Mouse (Mus musculus): ENCODE measurements around the gene Cpeb3. TPM values are rescaled to one million over a fixed set of nuclear protein-coding genes. Genes with fewer than 3 reads are reported as not detected.

The Cpeb3 gene
- total RNA-seq, 2 experiments from 2014 or later, result 87.0 to 97.8 TPM

GRCm38 (mm10) chr19:37048507-37048906 is 159.9 kb downstream of the Cpeb3 start:
- DNase-seq (ENCODE audit: low spot score in 2 of 2), result no peak

GRCm38 (mm10) chr19:37044431-37044830 is 164.0 kb downstream of the Cpeb3 start:
- no peak for DNase-seq (ENCODE audit: low spot score in 2 of 2)

GRCm38 (mm10) chr19:37040906-37041305 is 167.5 kb downstream of the Cpeb3 start:
- DNase-seq (ENCODE audit: low spot score in 2 of 2), result no peak

- DNase-seq (ENCODE audit: low spot score in 2 of 2), result no peak
These were observed 176.0 kb downstream of the Cpeb3 start for GRCm38 (mm10) chr19:37032364-37032763.

- DNase-seq (ENCODE audit: low spot score in 2 of 2), result no peak
These were observed 177.0 kb downstream of the Cpeb3 start for GRCm38 (mm10) chr19:37031446-37031845.

- no peak for DNase-seq (ENCODE audit: low spot score in 2 of 2)
These were observed 178.6 kb downstream of the Cpeb3 start for GRCm38 (mm10) chr19:37029771-37030170.

- DNase-seq (ENCODE audit: low spot score in 2 of 2), result no peak
These were observed 182.0 kb downstream of the Cpeb3 start for GRCm38 (mm10) chr19:37026408-37026807.

GRCm38 (mm10) chr19:37025839-37026319 is 182.5 kb downstream of the Cpeb3 start:
- DNase-seq (ENCODE audit: low spot score in 2 of 2), result peak in 1 of 2 experiments; percentile 42

GRCm38 (mm10) chr19:37022146-37022545 is 186.3 kb downstream of the Cpeb3 start:
- DNase-seq (ENCODE audit: low spot score in 2 of 2), result no peak

- DNase-seq (ENCODE audit: low spot score in 2 of 2), result no peak
These were observed 187.4 kb downstream of the Cpeb3 start for GRCm38 (mm10) chr19:37020951-37021350.

- no peak for DNase-seq (ENCODE audit: low spot score in 2 of 2)
These were observed 187.9 kb downstream of the Cpeb3 start for GRCm38 (mm10) chr19:37020531-37020930.

GRCm38 (mm10) chr19:37018931-37019330 is 189.5 kb downstream of the Cpeb3 start:
- DNase-seq (ENCODE audit: low spot score in 2 of 2), result no peak

GRCm38 (mm10) chr19:37018411-37018810 is 190.0 kb downstream of the Cpeb3 start:
- DNase-seq (ENCODE audit: low spot score in 2 of 2), result peak in 1 of 2 experiments; percentile 25

- no peak for DNase-seq (ENCODE audit: low spot score in 2 of 2)
These were observed 191.5 kb downstream of the Cpeb3 start for GRCm38 (mm10) chr19:37016890-37017289.

GRCm38 (mm10) chr19:37014173-37014939 is 194.0 kb downstream of the Cpeb3 start:
- no peak for DNase-seq (ENCODE audit: low spot score in 2 of 2)

- no peak for DNase-seq (ENCODE audit: low spot score in 2 of 2)
These were observed 194.9 kb downstream of the Cpeb3 start for GRCm38 (mm10) chr19:37013461-37013860.

- DNase-seq (ENCODE audit: low spot score in 2 of 2), result no peak
These were observed 198.5 kb downstream of the Cpeb3 start for GRCm38 (mm10) chr19:37009878-37010281.

GRCm38 (mm10) chr19:37004557-37004956 is 203.8 kb downstream of the Cpeb3 start:
- no peak for DNase-seq (ENCODE audit: low spot score in 2 of 2)

Other genes starting within 250 kb of the Cpeb3 start
- 10 to 100 TPM; 90.6 to 92.7 TPM for gene March5, start 1.1 kb downstream of the Cpeb3 start, total RNA-seq (2021)
- gene Ide, start 129.3 kb upstream of the Cpeb3 start, total RNA-seq (2021), result 10 to 100 TPM; 55.4 to 58.1 TPM
- gene Kif11, start 167.8 kb upstream of the Cpeb3 start, total RNA-seq (2021), result under 1 TPM; 0.45 to 0.53 TPM
- 1 to 10 TPM; 1.7 to 2.0 TPM for gene Hhex, start 226.2 kb upstream of the Cpeb3 start, total RNA-seq (2021)